Mouse (Mus musculus): ENCODE measurements around the gene Kcnn4. TPM values are rescaled to one million over a fixed set of nuclear protein-coding genes. Genes with fewer than 3 reads are reported as not detected.
A peak's percentile ranks its signal among the peaks of the same experiment; 100 is the strongest.

The Kcnn4 gene
- polyA plus RNA-seq, 1 experiment from 2014 or later, result 1.5 TPM

- ATAC-seq (ENCODE audit: low FRiP score), result no peak
- H3K9ac ChIP-seq, result no peak overlapping the region
- no peaks in the 10 kb centered on the region for H3K4me1 ChIP-seq (replicated peaks)
- no peak overlapping the region for H3K4me2 ChIP-seq
- 74% methylated on average over 5 of the region's 5 CpGs for WGBS
- H3K36me3 ChIP-seq, result no peaks in the 10 kb centered on the region
- 0 out of 2 replicates have a peak, but pooled peaks cover 5% of the 10 kb centered on the region for H3K27me3 ChIP-seq
- H3K4me3 ChIP-seq, result no peak overlapping the region
- no peak overlapping the region for H3K27ac ChIP-seq
- H3K9me3 ChIP-seq, result no peaks in the 10 kb centered on the region
These were observed 23.6 kb upstream of the Kcnn4 start for GRCm38 (mm10) chr7:24346444-24346843.

- ATAC-seq (ENCODE audit: low FRiP score), result no peak
- no peaks in the 10 kb centered on the region for H3K4me1 ChIP-seq (replicated peaks)
- WGBS, result 61% methylated on average over 6 of the region's 6 CpGs
- no peaks in the 10 kb centered on the region for H3K9me3 ChIP-seq
- no peaks in the 10 kb centered on the region for H3K36me3 ChIP-seq
- H3K9ac ChIP-seq, result peak within 1 kb of the TSS; percentile 1; the same call in 1 of the 2 replicates
- 0 out of 2 replicates have a peak, but pooled peaks cover 8% of the 10 kb centered on the region for H3K27me3 ChIP-seq
- no peak within 1 kb of the TSS for H3K27ac ChIP-seq
- H3K4me3 ChIP-seq, result no peak within 1 kb of the TSS
- H3K4me2 ChIP-seq, result no peak within 1 kb of the TSS
These were observed 21.2 kb upstream of the Kcnn4 start, which contains the start of gene Lypd5 for GRCm38 (mm10) chr7:24348896-24349295. Gene Lypd5, plus strand, starts transcription at chr7:24349196.

GRCm38 (mm10) chr7:24355646-24356045 lies 14.4 kb upstream of the Kcnn4 start:
- no peak overlapping the region for H3K4me3 ChIP-seq
- no peak overlapping the region for H3K27ac ChIP-seq
- ATAC-seq (ENCODE audit: low FRiP score), result no peak
- H3K4me1 ChIP-seq (replicated peaks), result no peaks in the 10 kb centered on the region
- H3K27me3 ChIP-seq, result peaks cover 11% of the 10 kb centered on the region; the same call in 1 of the 2 replicates
- no peaks in the 10 kb centered on the region for H3K36me3 ChIP-seq
- no peak overlapping the region for H3K9ac ChIP-seq
- 90% methylated on average over 6 of the region's 6 CpGs for WGBS
- H3K4me2 ChIP-seq, result no peak overlapping the region
- 0 out of 2 replicates have a peak, but pooled peaks cover 4% of the 10 kb centered on the region for H3K9me3 ChIP-seq

GRCm38 (mm10) chr7:24356081-24356480 lies 14.0 kb upstream of the Kcnn4 start:
- 87% methylated on average over 10 of the region's 10 CpGs for WGBS
- no peak overlapping the region for H3K4me3 ChIP-seq
- H3K9ac ChIP-seq, result no peak overlapping the region
- no peaks in the 10 kb centered on the region for H3K4me1 ChIP-seq (replicated peaks)
- no peaks in the 10 kb centered on the region for H3K36me3 ChIP-seq
- no peak overlapping the region for H3K4me2 ChIP-seq
- peaks cover 9% of the 10 kb centered on the region; the same call in 1 of the 2 replicates for H3K27me3 ChIP-seq
- ATAC-seq (ENCODE audit: low FRiP score), result no peak
- H3K27ac ChIP-seq, result no peak overlapping the region
- 0 out of 2 replicates have a peak, but pooled peaks cover 4% of the 10 kb centered on the region for H3K9me3 ChIP-seq

- WGBS, result 49% methylated on average over 4 of the region's 4 CpGs
- H3K4me2 ChIP-seq, result no peak overlapping the region
- H3K4me1 ChIP-seq (replicated peaks), result no peaks in the 10 kb centered on the region
- no peak overlapping the region for H3K27ac ChIP-seq
- H3K9me3 ChIP-seq, result 0 out of 2 replicates have a peak, but pooled peaks cover 4% of the 10 kb centered on the region
- peaks cover 9% of the 10 kb centered on the region; the same call in 1 of the 2 replicates for H3K27me3 ChIP-seq
- no peaks in the 10 kb centered on the region for H3K36me3 ChIP-seq
- no peak overlapping the region for H3K4me3 ChIP-seq
- no peak overlapping the region for H3K9ac ChIP-seq
- ATAC-seq (ENCODE audit: low FRiP score), result no peak
These were observed 12.2 kb upstream of the Kcnn4 start for GRCm38 (mm10) chr7:24357899-24358298.

GRCm38 (mm10) chr7:24359269-24359668 lies 10.8 kb upstream of the Kcnn4 start:
- 26% methylated on average over 9 of the region's 9 CpGs for WGBS

GRCm38 (mm10) chr7:24361001-24361400 lies 9.1 kb upstream of the Kcnn4 start:
- 71% methylated on average over 4 of the region's 4 CpGs for WGBS
- no peaks in the 10 kb centered on the region for H3K36me3 ChIP-seq
- no peak overlapping the region for H3K9ac ChIP-seq
- no peak overlapping the region for H3K4me3 ChIP-seq
- no peak overlapping the region for H3K4me2 ChIP-seq
- H3K27ac ChIP-seq, result no peak overlapping the region
- H3K4me1 ChIP-seq (replicated peaks), result 0 out of 2 replicates have a peak, but pooled peaks cover 2% of the 10 kb centered on the region
- no peak for ATAC-seq (ENCODE audit: low FRiP score)
- 0 out of 2 replicates have a peak, but pooled peaks cover 4% of the 10 kb centered on the region for H3K9me3 ChIP-seq
- peaks cover 6% of the 10 kb centered on the region; the same call in 1 of the 2 replicates for H3K27me3 ChIP-seq

More at GRCm38 (mm10) chr7:24359269-24359668, 10.8 kb upstream of the Kcnn4 start:
- no peaks in the 10 kb centered on the region for H3K36me3 ChIP-seq
- ATAC-seq (ENCODE audit: low FRiP score), result no peak
- H3K4me3 ChIP-seq, result no peak overlapping the region
- H3K4me2 ChIP-seq, result no peak overlapping the region
- peaks cover 9% of the 10 kb centered on the region; the same call in 1 of the 2 replicates for H3K27me3 ChIP-seq
- H3K4me1 ChIP-seq (replicated peaks), result no peaks in the 10 kb centered on the region
- H3K9me3 ChIP-seq, result 0 out of 2 replicates have a peak, but pooled peaks cover 4% of the 10 kb centered on the region
- H3K9ac ChIP-seq, result no peak overlapping the region
- no peak overlapping the region for H3K27ac ChIP-seq

- Histone ChIP-seq H3K36me3 (no peaks in the 10 kb centered on the region), H3K4me3 (no peak overlapping the region), H3K27me3 (peaks cover 6% of the 10 kb centered on the region; the same call in 1 of the 2 replicates), H3K9me3 (no peaks in the 10 kb centered on the region), H3K4me2 (no peak overlapping the region), H3K27ac (no peak overlapping the region), H3K9ac (no peak overlapping the region), H3K4me1 (replicated peaks) (0 out of 2 replicates have a peak, but pooled peaks cover 2% of the 10 kb centered on the region)
- WGBS, result 33% methylated on average over 6 of the region's 7 CpGs
- ATAC-seq (ENCODE audit: low FRiP score), result no peak
These were observed 6.8 kb upstream of the Kcnn4 start for GRCm38 (mm10) chr7:24363228-24363627.

GRCm38 (mm10) chr7:24364827-24365226 lies 5.2 kb upstream of the Kcnn4 start:
- Histone ChIP-seq H3K9ac (peak overlapping the region; percentile 53; the same call in 1 of the 2 replicates), H3K27me3 (peaks cover 6% of the 10 kb centered on the region; the same call in 1 of the 2 replicates), H3K4me3 (no peak overlapping the region), H3K36me3 (no peaks in the 10 kb centered on the region), H3K27ac (no peak overlapping the region), H3K4me2 (no peak overlapping the region), H3K9me3 (no peaks in the 10 kb centered on the region), H3K4me1 (replicated peaks) (0 out of 2 replicates have a peak, but pooled peaks cover 2% of the 10 kb centered on the region)
- 23% methylated on average over 10 of the region's 10 CpGs for WGBS
- peak; percentile 75 for ATAC-seq (ENCODE audit: low FRiP score)

- Histone ChIP-seq H3K4me1 (replicated peaks) (0 out of 2 replicates have a peak, but pooled peaks cover 2% of the 10 kb centered on the region), H3K9ac (peak overlapping the region; percentile 53; the same call in 1 of the 2 replicates), H3K36me3 (no peaks in the 10 kb centered on the region), H3K9me3 (no peaks in the 10 kb centered on the region), H3K27me3 (peaks cover 6% of the 10 kb centered on the region; the same call in 1 of the 2 replicates), H3K4me2 (no peak overlapping the region), H3K4me3 (no peak overlapping the region), H3K27ac (no peak overlapping the region)
- peak; percentile 55 for ATAC-seq (ENCODE audit: low FRiP score)
- 85% methylated on average over 5 of the region's 5 CpGs for WGBS
These were observed 4.6 kb upstream of the Kcnn4 start for GRCm38 (mm10) chr7:24365258-24366014.

GRCm38 (mm10) chr7:24366716-24367632 lies 3.1 kb upstream of the Kcnn4 start:
- Histone ChIP-seq H3K9ac (no peak overlapping the region), H3K9me3 (no peaks in the 10 kb centered on the region), H3K4me1 (replicated peaks) (0 out of 2 replicates have a peak, but pooled peaks cover 2% of the 10 kb centered on the region), H3K27me3 (peaks cover 3% of the 10 kb centered on the region; the same call in 1 of the 2 replicates), H3K36me3 (no peaks in the 10 kb centered on the region), H3K27ac (no peak overlapping the region), H3K4me2 (no peak overlapping the region), H3K4me3 (no peak overlapping the region)
- ATAC-seq (ENCODE audit: low FRiP score), result no peak
- WGBS, result 76% methylated on average over 14 of the region's 15 CpGs

- no peak for ATAC-seq (ENCODE audit: low FRiP score)
- no peak overlapping the region for H3K9ac ChIP-seq
- H3K9me3 ChIP-seq, result no peaks in the 10 kb centered on the region
- WGBS, result 76% methylated on average over 4 of the region's 4 CpGs
- no peak overlapping the region for H3K27ac ChIP-seq
- H3K4me3 ChIP-seq, result no peak overlapping the region
- peaks cover 10% of the 10 kb centered on the region for H3K4me1 ChIP-seq (replicated peaks)
- no peak overlapping the region for H3K4me2 ChIP-seq
- H3K36me3 ChIP-seq, result no peaks in the 10 kb centered on the region
- H3K27me3 ChIP-seq, result no peaks in the 10 kb centered on the region
These were observed 1.8 kb upstream of the Kcnn4 start for GRCm38 (mm10) chr7:24368226-24368625.
